Mouse (Mus musculus) E14TG2a.4 (cell line): ENCODE results near the gene Fam126b.

Experiments
- CTCF ChIP-seq: conservative IDR thresholded peaks from 2 replicates; pipeline ENCODE4 v1.5.1; 2014; ENCODE audit warnings: low read length
- NANOG ChIP-seq: IDR thresholded peaks from 2 replicates; pipeline ENCODE4 v1.6.1; 2014; ENCODE audit warnings: borderline replicate concordance, low read length, mixed read lengths

DNA sequence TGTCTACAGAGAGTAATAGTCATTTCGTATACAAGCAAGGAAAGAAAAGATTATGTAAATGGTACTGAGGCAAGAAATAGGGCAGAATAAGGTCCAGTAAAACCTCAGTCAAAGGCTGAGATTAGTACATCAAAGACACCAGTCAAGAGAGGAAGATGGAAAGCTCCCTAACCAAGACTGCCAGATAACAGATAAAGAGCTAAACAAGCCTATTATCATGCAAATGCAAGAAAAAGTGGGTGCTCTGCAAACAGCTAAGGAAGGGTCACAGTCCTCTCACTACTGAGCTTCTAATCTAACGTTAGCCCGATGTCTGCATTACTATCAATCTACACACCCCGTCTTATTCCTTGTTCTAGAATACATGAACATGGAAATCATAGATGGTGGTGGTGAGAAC is 15.7 kb downstream of the Fam126b start:
- TF ChIP-seq CTCF (no peak), NANOG (no peak)
